Mouse (Mus musculus) kidney, postnatal 10 days (tissue): ENCODE results near the gene Polh.

ENCODE experiments used
- DNase-seq: peaks from one replicate; pipeline ENCODE4 v3.0.0; 2021; ENCODE audit warnings: mixed read lengths

The Polh gene

GRCm38 (mm10) chr17:46202421-46203071, at the start of gene Polh, which contains the start of gene Xpo5:
TSS of gene Polh (minus strand) at chr17:46202645.
TSS of gene Xpo5 (plus strand) at chr17:46202782.
- peak; percentile 96 for DNase-seq

GRCm38 (mm10) chr17:46251174-46251573, 48.7 kb upstream of the Polh start:
- DNase-seq, result no peak

GRCm38 (mm10) chr17:46248189-46248522, 45.7 kb upstream of the Polh start:
- no peak for DNase-seq

GRCm38 (mm10) chr17:46247512-46248188, 45.2 kb upstream of the Polh start, which contains the start of the genes Polr1c and Yipf3:
TSS of gene Polr1c (minus strand) at chr17:46248054.
TSS of gene Yipf3 (plus strand) at chr17:46248080.
- peak; percentile 98 for DNase-seq

- DNase-seq, result no peak
These were observed 42.1 kb upstream of the Polh start for GRCm38 (mm10) chr17:46244579-46244978.

- DNase-seq, result no peak
These were observed 41.2 kb upstream of the Polh start for GRCm38 (mm10) chr17:46243624-46244023.

- no peak for DNase-seq
These were observed 40.5 kb upstream of the Polh start for GRCm38 (mm10) chr17:46242993-46243392.

- no peak for DNase-seq
These were observed 39.8 kb upstream of the Polh start for GRCm38 (mm10) chr17:46242274-46242673.

- DNase-seq, result no peak
These were observed 39.0 kb upstream of the Polh start for GRCm38 (mm10) chr17:46241471-46241870.

GRCm38 (mm10) chr17:46239516-46240114, 37.2 kb upstream of the Polh start:
- no peak for DNase-seq

GRCm38 (mm10) chr17:46237480-46237879, 35.0 kb upstream of the Polh start:
- no peak for DNase-seq

GRCm38 (mm10) chr17:46237079-46237478, 34.6 kb upstream of the Polh start:
- no peak for DNase-seq

- DNase-seq, result no peak
These were observed 33.6 kb upstream of the Polh start for GRCm38 (mm10) chr17:46236067-46236466.

- no peak for DNase-seq
These were observed 25.1 kb upstream of the Polh start for GRCm38 (mm10) chr17:46227576-46227975.

- DNase-seq, result no peak
These were observed 19.2 kb upstream of the Polh start for GRCm38 (mm10) chr17:46221601-46222000.

- DNase-seq, result peak; percentile 69
These were observed 8.1 kb upstream of the Polh start for GRCm38 (mm10) chr17:46210550-46210949.

GRCm38 (mm10) chr17:46206676-46207075, 4.2 kb upstream of the Polh start:
- DNase-seq, result no peak

- DNase-seq, result peak; percentile 53
These were observed 633 bp upstream of the Polh start for GRCm38 (mm10) chr17:46203078-46203477.

- DNase-seq, result peak; percentile 17
These were observed 1.3 kb downstream of the Polh start for GRCm38 (mm10) chr17:46201151-46201550.

- DNase-seq, result no peak
These were observed 13.6 kb downstream of the Polh start for GRCm38 (mm10) chr17:46188829-46189228.

- DNase-seq, result peak; percentile 48
These were observed 20.2 kb downstream of the Polh start for GRCm38 (mm10) chr17:46182273-46182672.

GRCm38 (mm10) chr17:46170538-46170937, 31.9 kb downstream of the Polh start:
- DNase-seq, result peak; percentile 32

- no peak for DNase-seq
These were observed 33.7 kb downstream of the Polh start for GRCm38 (mm10) chr17:46168768-46169167.

- DNase-seq, result peak; percentile 28
These were observed 34.1 kb downstream of the Polh start for GRCm38 (mm10) chr17:46168318-46168717.
